Mouse (Mus musculus): Measurements from ENCODE around the gene Arfgap2. TPM values are rescaled to one million over a fixed set of nuclear protein-coding genes. Genes with fewer than 3 reads are reported as not detected.
A peak's percentile ranks its signal among the peaks of the same experiment; 100 is the strongest.

The Arfgap2 gene
- polyA plus RNA-seq, 1 experiment from 2014 or later, result 68.1 TPM

- Histone ChIP-seq H3K27me3 (replicated peaks; ENCODE audit: control insufficient read depth, insufficient read depth, low read length) (no peaks in the 10 kb centered on the region; the same call in 1 of the 2 replicates), H3K9ac (ENCODE audit: low read depth, low read length) (peak overlapping the region; percentile 73), H3K9me3 (ENCODE audit: control insufficient read depth, low read length) (no peaks in the 10 kb centered on the region), H3K4me1 (ENCODE audit: control insufficient read depth, insufficient read depth, low read length) (peaks cover 16% of the 10 kb centered on the region), H3K4me2 (ENCODE audit: low read depth, low read length) (peak overlapping the region; percentile 94), H3K4me3 (ENCODE audit: low read depth, low read length) (peak overlapping the region; percentile 69), H3K36me3 (ENCODE audit: control insufficient read depth, insufficient read depth, low read length) (peaks cover 12% of the 10 kb centered on the region; the same call in 1 of the 2 replicates), H3K27ac (replicated peaks; ENCODE audit: low read depth, low read length) (peak overlapping the region; percentile 78)
- WGBS, result 2% methylated on average over 22 of the region's 22 CpGs
- DNase-seq (ENCODE audit: low spot score), result peak; percentile 89
- ATAC-seq (ENCODE audit: low read depth), result peak; percentile 74
Observed at GRCm38 (mm10) chr2:91257126-91257980, 7.4 kb upstream of the Arfgap2 start.

- Histone ChIP-seq H3K27ac (replicated peaks; ENCODE audit: low read depth, low read length) (peak overlapping the region; percentile 78), H3K9me3 (ENCODE audit: control insufficient read depth, low read length) (no peaks in the 10 kb centered on the region), H3K9ac (ENCODE audit: low read depth, low read length) (peak overlapping the region; percentile 73), H3K27me3 (replicated peaks; ENCODE audit: control insufficient read depth, insufficient read depth, low read length) (no peaks in the 10 kb centered on the region; the same call in 1 of the 2 replicates), H3K4me3 (ENCODE audit: low read depth, low read length) (peak overlapping the region; percentile 69), H3K4me2 (ENCODE audit: low read depth, low read length) (peak overlapping the region; percentile 94), H3K4me1 (ENCODE audit: control insufficient read depth, insufficient read depth, low read length) (peaks cover 16% of the 10 kb centered on the region), H3K36me3 (ENCODE audit: control insufficient read depth, insufficient read depth, low read length) (peaks cover 19% of the 10 kb centered on the region)
- DNase-seq (ENCODE audit: low spot score) (no peak), ATAC-seq (ENCODE audit: low read depth) (no peak)
- WGBS, result 27% methylated on average over 5 of the region's 5 CpGs
Observed at GRCm38 (mm10) chr2:91258054-91258453, 6.7 kb upstream of the Arfgap2 start.

- no peak overlapping the region for H3K4me3 ChIP-seq (ENCODE audit: low read depth, low read length)
- peak overlapping the region; percentile 94 for H3K4me2 ChIP-seq (ENCODE audit: low read depth, low read length)
- H3K9me3 ChIP-seq (ENCODE audit: control insufficient read depth, low read length), result no peaks in the 10 kb centered on the region
- no peaks in the 10 kb centered on the region; the same call in 1 of the 2 replicates for H3K27me3 ChIP-seq (replicated peaks; ENCODE audit: control insufficient read depth, insufficient read depth, low read length)
- ATAC-seq (ENCODE audit: low read depth), result no peak
- H3K36me3 ChIP-seq (ENCODE audit: control insufficient read depth, insufficient read depth, low read length), result peaks cover 27% of the 10 kb centered on the region
- 0 out of 2 replicates have a peak overlapping the region, but pooled peaks have one; percentile 73 for H3K9ac ChIP-seq (ENCODE audit: low read depth, low read length)
- H3K27ac ChIP-seq (replicated peaks; ENCODE audit: low read depth, low read length), result no peak overlapping the region
- peaks cover 16% of the 10 kb centered on the region for H3K4me1 ChIP-seq (ENCODE audit: control insufficient read depth, insufficient read depth, low read length)
- DNase-seq (ENCODE audit: low spot score), result no peak
- WGBS, result 35% methylated on average over 1 of the region's 1 CpGs
Observed at GRCm38 (mm10) chr2:91258830-91259229, 5.9 kb upstream of the Arfgap2 start.

GRCm38 (mm10) chr2:91259493-91259892 lies 5.3 kb upstream of the Arfgap2 start:
- H3K4me3 ChIP-seq (ENCODE audit: low read depth, low read length), result no peak overlapping the region
- ATAC-seq (ENCODE audit: low read depth) (no peak), DNase-seq (ENCODE audit: low spot score) (no peak)
- 90% methylated on average over 1 of the region's 1 CpGs for WGBS
- no peak overlapping the region for H3K27ac ChIP-seq (replicated peaks; ENCODE audit: low read depth, low read length)
- peaks cover 32% of the 10 kb centered on the region for H3K36me3 ChIP-seq (ENCODE audit: control insufficient read depth, insufficient read depth, low read length)
- H3K27me3 ChIP-seq (replicated peaks; ENCODE audit: control insufficient read depth, insufficient read depth, low read length), result no peaks in the 10 kb centered on the region; the same call in 1 of the 2 replicates
- peaks cover 19% of the 10 kb centered on the region for H3K4me1 ChIP-seq (ENCODE audit: control insufficient read depth, insufficient read depth, low read length)
- H3K9me3 ChIP-seq (ENCODE audit: control insufficient read depth, low read length), result no peaks in the 10 kb centered on the region
- no peak overlapping the region for H3K4me2 ChIP-seq (ENCODE audit: low read depth, low read length)
- H3K9ac ChIP-seq (ENCODE audit: low read depth, low read length), result no peak overlapping the region

GRCm38 (mm10) chr2:91263692-91264660 lies 798 bp upstream of the Arfgap2 start:
- Histone ChIP-seq H3K27ac (replicated peaks; ENCODE audit: low read depth, low read length) (peak overlapping the region; percentile 93), H3K4me3 (ENCODE audit: low read depth, low read length) (peak overlapping the region; percentile 80), H3K4me1 (ENCODE audit: control insufficient read depth, insufficient read depth, low read length) (peaks cover 8% of the 10 kb centered on the region; the same call in 1 of the 2 replicates), H3K27me3 (replicated peaks; ENCODE audit: control insufficient read depth, insufficient read depth, low read length) (no peaks in the 10 kb centered on the region), H3K36me3 (ENCODE audit: control insufficient read depth, insufficient read depth, low read length) (peaks cover 54% of the 10 kb centered on the region), H3K9me3 (ENCODE audit: control insufficient read depth, low read length) (no peaks in the 10 kb centered on the region), H3K9ac (ENCODE audit: low read depth, low read length) (peak overlapping the region; percentile 94), H3K4me2 (ENCODE audit: low read depth, low read length) (peak overlapping the region; percentile 79)
- ATAC-seq (ENCODE audit: low read depth), result no peak
- DNase-seq (ENCODE audit: low spot score), result no peak
- WGBS, result 83% methylated on average over 16 of the region's 17 CpGs

GRCm38 (mm10) chr2:91268042-91268441 lies 3.3 kb downstream of the Arfgap2 start:
- no peak for ATAC-seq (ENCODE audit: low read depth)

GRCm38 (mm10) chr2:91268706-91269105 lies 3.9 kb downstream of the Arfgap2 start:
- no peak overlapping the region for H3K9ac ChIP-seq (ENCODE audit: low read depth, low read length)
- H3K27ac ChIP-seq (replicated peaks; ENCODE audit: low read depth, low read length), result no peak overlapping the region
- H3K9me3 ChIP-seq (ENCODE audit: control insufficient read depth, low read length), result no peaks in the 10 kb centered on the region
- ATAC-seq (ENCODE audit: low read depth) (no peak), DNase-seq (ENCODE audit: low spot score) (no peak)
- no peak overlapping the region for H3K4me3 ChIP-seq (ENCODE audit: low read depth, low read length)
- 76% methylated on average over 2 of the region's 2 CpGs for WGBS
- H3K4me1 ChIP-seq (ENCODE audit: control insufficient read depth, insufficient read depth, low read length), result peaks cover 8% of the 10 kb centered on the region; the same call in 1 of the 2 replicates
- H3K4me2 ChIP-seq (ENCODE audit: low read depth, low read length), result no peak overlapping the region
- H3K36me3 ChIP-seq (ENCODE audit: control insufficient read depth, insufficient read depth, low read length), result peaks cover 75% of the 10 kb centered on the region
- H3K27me3 ChIP-seq (replicated peaks; ENCODE audit: control insufficient read depth, insufficient read depth, low read length), result no peaks in the 10 kb centered on the region

More at GRCm38 (mm10) chr2:91268042-91268441, 3.3 kb downstream of the Arfgap2 start:
- Histone ChIP-seq H3K4me1 (ENCODE audit: control insufficient read depth, insufficient read depth, low read length) (peaks cover 8% of the 10 kb centered on the region; the same call in 1 of the 2 replicates), H3K27ac (replicated peaks; ENCODE audit: low read depth, low read length) (no peak overlapping the region), H3K27me3 (replicated peaks; ENCODE audit: control insufficient read depth, insufficient read depth, low read length) (no peaks in the 10 kb centered on the region), H3K9me3 (ENCODE audit: control insufficient read depth, low read length) (no peaks in the 10 kb centered on the region), H3K4me2 (ENCODE audit: low read depth, low read length) (no peak overlapping the region), H3K9ac (ENCODE audit: low read depth, low read length) (no peak overlapping the region), H3K36me3 (ENCODE audit: control insufficient read depth, insufficient read depth, low read length) (peaks cover 75% of the 10 kb centered on the region), H3K4me3 (ENCODE audit: low read depth, low read length) (no peak overlapping the region)
- no peak for DNase-seq (ENCODE audit: low spot score)
- WGBS, result 100% methylated on average over 3 of the region's 3 CpGs

- H3K9me3 ChIP-seq (ENCODE audit: control insufficient read depth, low read length), result no peaks in the 10 kb centered on the region
- H3K4me3 ChIP-seq (ENCODE audit: low read depth, low read length), result no peak overlapping the region
- 0 out of 2 replicates have a peak, but pooled peaks cover 3% of the 10 kb centered on the region for H3K4me1 ChIP-seq (ENCODE audit: control insufficient read depth, insufficient read depth, low read length)
- ATAC-seq (ENCODE audit: low read depth) (no peak), DNase-seq (ENCODE audit: low spot score) (no peak)
- no peak overlapping the region for H3K27ac ChIP-seq (replicated peaks; ENCODE audit: low read depth, low read length)
- WGBS, result 88% methylated on average over 8 of the region's 8 CpGs
- H3K27me3 ChIP-seq (replicated peaks; ENCODE audit: control insufficient read depth, insufficient read depth, low read length), result no peaks in the 10 kb centered on the region
- no peak overlapping the region for H3K4me2 ChIP-seq (ENCODE audit: low read depth, low read length)
- H3K9ac ChIP-seq (ENCODE audit: low read depth, low read length), result no peak overlapping the region
- peaks cover 78% of the 10 kb centered on the region for H3K36me3 ChIP-seq (ENCODE audit: control insufficient read depth, insufficient read depth, low read length)
Observed at GRCm38 (mm10) chr2:91269687-91270133, 4.9 kb downstream of the Arfgap2 start.
